Mouse (Mus musculus) CH12.LX (cell line): ENCODE results near the gene Ccdc36. TPM values are rescaled to one million over a fixed set of nuclear protein-coding genes. Genes with fewer than 3 reads are reported as not detected.

ENCODE experiments used
- DNase-seq: peaks from one replicate; pipeline ENCODE4 v3.0.0-alpha.2; 2013; ENCODE audit errors: extremely low read depth
- H3K27ac ChIP-seq: 2 replicates; pipeline ENCODE4 v1.5.1; 2012; ENCODE audit warnings: low read depth, mild to moderate bottlenecking, control low read depth, moderate library complexity; ENCODE audit not compliant: insufficient read depth
- H3K27me3 ChIP-seq: replicated peaks from 2 replicates; pipeline ENCODE3; 2012; ENCODE audit warnings: inconsistent platforms
- H3K36me3 ChIP-seq, 2 experiments: replicated peaks in 1 of 2; 2 replicates each; pipeline versions ENCODE3 to v1.6.1; 2012; ENCODE audit warnings: inconsistent platforms in 1 of 2, low read length in 1 of 2, mild to moderate bottlenecking in 1 of 2, mixed read lengths in 1 of 2, moderate library complexity in 1 of 2; ENCODE audit not compliant: control insufficient read depth in 1 of 2, insufficient read depth in 1 of 2
- H3K4me1 ChIP-seq, 2 experiments: 2 replicates each; pipeline ENCODE4 v1.6.1; 2012; ENCODE audit warnings: inconsistent platforms in 1 of 2, moderate library complexity in 1 of 2; ENCODE audit not compliant: insufficient read depth in 2 of 2, control insufficient read depth in 1 of 2
- H3K4me2 ChIP-seq: 2 replicates; pipeline ENCODE4 v1.6.1; 2012; ENCODE audit warnings: low read depth, mild to moderate bottlenecking, control low read depth; ENCODE audit not compliant: poor library complexity, insufficient read depth, severe bottlenecking
- H3K4me3 ChIP-seq, 3 experiments: fragments of 150-350 bp in 1 of 3; sonication (generic) in 1 of 3; replicated peaks in 1 of 3; 2 replicates each; pipeline versions ENCODE3 to v1.5.1; 2011 to 2012; ENCODE audit warnings: low read depth in 2 of 3, low read length in 2 of 3, mild to moderate bottlenecking in 2 of 3, moderate library complexity in 2 of 3, control low read depth in 1 of 3, improper control_type of control experiment in 1 of 3, inconsistent platforms in 1 of 3, mixed read lengths in 1 of 3; ENCODE audit not compliant: poor library complexity in 1 of 3
- H3K79me2 ChIP-seq: replicated peaks from 2 replicates; pipeline ENCODE4 v1.6.1; 2012; ENCODE audit warnings: mild to moderate bottlenecking, moderate library complexity; ENCODE audit not compliant: control insufficient read depth, poor library complexity, insufficient read depth, severe bottlenecking; ENCODE audit errors: extremely low read depth
- H3K9ac ChIP-seq: 2 replicates; pipeline ENCODE4 v1.6.1; 2012; ENCODE audit warnings: low read depth, mild to moderate bottlenecking, control low read depth, moderate library complexity; ENCODE audit not compliant: insufficient read depth
- H3K9me3 ChIP-seq: replicated peaks from 2 replicates; pipeline ENCODE3; 2012; ENCODE audit warnings: low read length, inconsistent platforms, mixed read lengths
- BHLHE40 ChIP-seq: IDR thresholded peaks from 2 replicates; pipeline ENCODE4 v1.6.1; 2011; ENCODE audit warnings: mild to moderate bottlenecking, low read depth, low read length, improper control_type of control experiment
- CTCF ChIP-seq, 2 experiments: IDR thresholded peaks in 1 of 2; conservative IDR thresholded peaks in 1 of 2; 2 replicates each; pipeline ENCODE4 v1.5.1; 2011 to 2012; ENCODE audit warnings: low read depth in 2 of 2, low read length in 2 of 2, improper control_type of control experiment in 1 of 2, inconsistent platforms in 1 of 2, mild to moderate bottlenecking in 1 of 2, moderate library complexity in 1 of 2
- EP300 ChIP-seq: IDR thresholded peaks from 2 replicates; pipeline ENCODE4 v1.6.1; 2011; ENCODE audit warnings: low read length, improper control_type of control experiment
- JUN ChIP-seq: IDR thresholded peaks from 2 replicates; pipeline ENCODE4 v1.6.1; 2011; ENCODE audit warnings: low read depth, mild to moderate bottlenecking, low read length, improper control_type of control experiment, moderate library complexity; ENCODE audit not compliant: insufficient read depth
- JUND ChIP-seq: conservative IDR thresholded peaks from 2 replicates; pipeline ENCODE4 v1.6.1; 2011; ENCODE audit warnings: low read depth, low read length, improper control_type of control experiment
- MAZ ChIP-seq: IDR thresholded peaks from 2 replicates; pipeline ENCODE4 v1.6.1; 2012; ENCODE audit warnings: low read depth, mild to moderate bottlenecking, inconsistent platforms, low read length, improper control_type of control experiment, moderate library complexity
- NELFE ChIP-seq: IDR thresholded peaks from 2 replicates; pipeline ENCODE4 v1.6.1; 2011; ENCODE audit warnings: low read depth, low read length, improper control_type of control experiment
- PAX5 ChIP-seq: IDR thresholded peaks from 2 replicates; pipeline ENCODE4 v1.6.1; 2012; ENCODE audit warnings: low read length, inconsistent platforms, mixed read lengths
- POLR2A ChIP-seq: IDR thresholded peaks from 2 replicates; pipeline ENCODE4 v1.6.1; 2011; ENCODE audit warnings: low read depth, mild to moderate bottlenecking, improper control_type of control experiment, low read length
- POLR2AphosphoS2 ChIP-seq: IDR thresholded peaks from 2 replicates; pipeline ENCODE4 v1.6.1; 2011; ENCODE audit warnings: low read depth, low read length, improper control_type of control experiment
- RAD21 ChIP-seq: IDR thresholded peaks from 2 replicates; pipeline ENCODE4 v1.6.1; 2011; ENCODE audit warnings: low read depth, mild to moderate bottlenecking, low read length, improper control_type of control experiment, moderate library complexity
- RCOR1 ChIP-seq: conservative IDR thresholded peaks from 2 replicates; pipeline ENCODE4 v1.6.1; 2012; ENCODE audit warnings: low read depth, mild to moderate bottlenecking, inconsistent platforms, low read length, improper control_type of control experiment
- UBTF ChIP-seq: IDR thresholded peaks from 2 replicates; pipeline ENCODE4 v1.6.1; 2012; ENCODE audit warnings: low read depth, mild to moderate bottlenecking, inconsistent platforms, low read length, improper control_type of control experiment, moderate library complexity
- USF1 ChIP-seq: IDR thresholded peaks from 2 replicates; pipeline ENCODE4 v1.6.1; 2014; ENCODE audit warnings: low read depth, mild to moderate bottlenecking, inconsistent platforms, low read length, improper control_type of control experiment
- ZC3H11A ChIP-seq: IDR thresholded peaks from 2 replicates; pipeline ENCODE4 v1.6.1; 2012; ENCODE audit warnings: low read depth, mild to moderate bottlenecking, inconsistent platforms, low read length, improper control_type of control experiment
- ZKSCAN1 ChIP-seq: IDR thresholded peaks from 2 replicates; pipeline ENCODE4 v1.6.1; 2012; ENCODE audit warnings: low read depth, inconsistent platforms, low read length, improper control_type of control experiment, borderline replicate concordance
- ZMIZ1 ChIP-seq: IDR thresholded peaks from 2 replicates; pipeline ENCODE4 v1.6.1; 2012; ENCODE audit warnings: low read depth, mild to moderate bottlenecking, inconsistent platforms, low read length, improper control_type of control experiment
- dilution Hi-C: fragments of 300-500 bp; cut with MboI; formaldehyde crosslinking; loops from 2 replicates; pipeline ENCODE4 v1.14.3; 2020; ENCODE audit warnings: low sequenced_read_pairs; ENCODE audit not compliant: extremely low pct_unique_long_range_greater_than_20kb, extremely low pct_ligation_motif_present
- in situ Hi-C: fragments of 300-500 bp; cut with MboI; formaldehyde crosslinking; loops from 3 replicates; pipeline ENCODE4 v1.14.3; 2019; ENCODE audit warnings: low sequenced_read_pairs, low pct_ligation_motif_present, low pct_unique_long_range_greater_than_20kb, mixed read lengths
- polyA plus RNA-seq: library from polyadenylated mRNA; unstranded; fragments of >175 nt; gene quantifications from 2 replicates; pipeline ENCODE4 v1.2.1, GENCODE M21; 2012; ENCODE audit warnings: low read depth; ENCODE audit not compliant: insufficient read length
- total RNA-seq, 2 experiments: library from RNA; depleted of rRNA; stranded (reverse); fragments of 300-350 nt in 1 of 2; fragments of >200 nt in 1 of 2; gene quantifications; 2 replicates each; pipeline ENCODE4 v1.2.3; 2012 to 2014

Ccdc36 gene
- total and polyA plus RNA-seq, 3 experiments = 0.04 to 0.13 (median 0.13) TPM

- TF ChIP-seq JUND = no peak
- TF ChIP-seq BHLHE40 = no peak
- TF ChIP-seq RCOR1 = no peak
- no peak for TF ChIP-seq ZC3H11A
- no peak for TF ChIP-seq PAX5
- TF ChIP-seq, all 38 proteins: peak for 0
- Histone ChIP-seq H3K4me3 (no peak overlapping the region), H3K36me3 (peaks cover 55 to 86% of the 10 kb centered on the region in 2 experiments), H3K9me3 (no peaks in the 10 kb centered on the region), H3K4me2 (no peak overlapping the region), H3K4me1 (no peaks in the 10 kb centered on the region), H3K27me3 (no peaks in the 10 kb centered on the region), H3K9ac (no peak overlapping the region), H3K27ac (no peak overlapping the region), H3K79me2 (no peaks in the 10 kb centered on the region)
- dilution Hi-C loops = no loop called here
- no peak for DNase-seq
- in situ Hi-C loops = no loop called here
Measured at GRCm38 (mm10) chr9:108389220-108389619, 39.1 kb downstream of the Ccdc36 start.

- in situ Hi-C loops = no loop called here
- TF ChIP-seq UBTF (no peak), MAZ (no peak), ZMIZ1 (no peak), EP300 (no peak), RAD21 (no peak), NELFE (no peak), USF1 (no peak)
- H3K79me2 ChIP-seq = no peaks in the 10 kb centered on the region
- dilution Hi-C loops = no loop called here
- no peak overlapping the region for H3K9ac ChIP-seq
- peaks cover 60 to 92% of the 10 kb centered on the region in 2 experiments for H3K36me3 ChIP-seq
- no peak overlapping the region for H3K4me2 ChIP-seq
- H3K27ac ChIP-seq = no peak overlapping the region
- DNase-seq = no peak
- H3K4me3 ChIP-seq = no peak overlapping the region
- no peaks in the 10 kb centered on the region for H3K4me1 ChIP-seq
- no peaks in the 10 kb centered on the region for H3K9me3 ChIP-seq
- H3K27me3 ChIP-seq = no peaks in the 10 kb centered on the region
Measured at GRCm38 (mm10) chr9:108388601-108389000, 39.7 kb downstream of the Ccdc36 start.

GRCm38 (mm10) chr9:108386816-108387215 is 41.5 kb downstream of the Ccdc36 start:
- Histone ChIP-seq H3K79me2 (no peaks in the 10 kb centered on the region), H3K27ac (no peak overlapping the region), H3K9me3 (no peaks in the 10 kb centered on the region), H3K36me3 (peaks cover 63 to 89% of the 10 kb centered on the region in 2 experiments), H3K4me2 (no peak overlapping the region), H3K4me1 (no peaks in the 10 kb centered on the region), H3K4me3 (no peak overlapping the region), H3K9ac (no peak overlapping the region), H3K27me3 (no peaks in the 10 kb centered on the region)
- dilution Hi-C loops (no loop called here), in situ Hi-C loops (no loop called here)
- DNase-seq = no peak
- no peak for TF ChIP-seq POLR2A
- no peak for TF ChIP-seq ZMIZ1
- TF ChIP-seq ZKSCAN1 = no peak
- TF ChIP-seq CTCF (conservative IDR thresholded peaks at IDR 0.05 in 1 of 2, IDR thresholded peaks at IDR 0.05 in 1 of 2; ENCODE audit: low read depth in 2 of 2, low read length in 2 of 2) = no peak
- no peak for TF ChIP-seq POLR2AphosphoS2
- no peak for TF ChIP-seq JUN
- no peak for TF ChIP-seq EP300
